Mouse (Mus musculus) E14TG2a.4 (cell line): ENCODE data around the gene Nipsnap3b.

Experiments
- CTCF ChIP-seq: conservative IDR thresholded peaks from 2 replicates; pipeline ENCODE4 v1.5.1; 2014; ENCODE audit warnings: low read length
- NANOG ChIP-seq: IDR thresholded peaks from 2 replicates; pipeline ENCODE4 v1.6.1; 2014; ENCODE audit warnings: borderline replicate concordance, low read length, mixed read lengths

DNA sequence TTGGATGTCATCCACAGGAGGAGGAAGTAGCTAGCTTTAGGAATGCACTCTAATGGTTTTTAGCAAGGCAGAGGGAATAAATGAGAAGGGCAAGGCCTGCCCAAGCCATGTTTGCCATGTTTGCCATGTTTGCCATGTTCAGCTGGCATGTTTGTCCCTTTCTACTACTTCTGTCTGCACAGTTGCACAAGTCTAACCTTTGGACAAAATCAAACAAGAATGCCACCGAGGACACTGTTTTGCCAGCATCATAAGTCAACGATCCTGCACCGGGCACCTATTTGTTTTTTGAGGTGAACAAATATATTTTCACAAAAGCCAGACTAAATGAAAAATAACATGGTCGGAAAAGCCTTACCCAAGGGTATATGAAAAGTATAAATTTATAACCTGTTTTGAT is 1.8 kb upstream of the Nipsnap3b start:
- no peak for TF ChIP-seq CTCF
- no peak for TF ChIP-seq NANOG
